ENCODE assay signal across 8 mouse cellular contexts in genomic region chr2:77519341-77519740, GRCm38 (mm10).
DNase-seq lines count a peak whose midpoint lies in the region; ATAC-seq and TF ChIP-seq lines count a peak whose summit lies in the region.

No protein-coding gene starts in this region.

- H3K36me3 ChIP-seq in lung, embryonic 14.5 days (ENCODE audit: insufficient read depth): no peaks in the 10 kb centered on the region
- H3K36me3 ChIP-seq in erythroblast, embryonic 14.5 days (ENCODE audit: control insufficient read depth): no peaks in the 10 kb centered on the region
- H3K36me3 ChIP-seq in liver, embryonic 16.5 days (ENCODE audit: control insufficient read depth, insufficient read depth): no peaks in the 10 kb centered on the region
- no peaks in the 10 kb centered on the region for H3K36me3 ChIP-seq in stomach, embryonic 15.5 days

- H3K27ac ChIP-seq in lung, embryonic 14.5 days (ENCODE audit: low read depth): no peak overlapping the region
- H3K27ac ChIP-seq in liver, embryonic 16.5 days (ENCODE audit: low read length): peak overlapping the region; percentile 58
- no peak overlapping the region for H3K27ac ChIP-seq in stomach, embryonic 15.5 days

- peaks cover 2% of the 10 kb centered on the region; the same call in 1 of the 2 replicates for H3K4me1 ChIP-seq in lung, embryonic 14.5 days (ENCODE audit: insufficient read depth)
- peaks cover 52% of the 10 kb centered on the region for H3K4me1 ChIP-seq in erythroblast, embryonic 14.5 days (ENCODE audit: control insufficient read depth)
- peaks cover 39% of the 10 kb centered on the region for H3K4me1 ChIP-seq in liver, embryonic 16.5 days (ENCODE audit: control insufficient read depth, low read depth, low read length)
- peaks cover 3% of the 10 kb centered on the region; the same call in 1 of the 2 replicates for H3K4me1 ChIP-seq in stomach, embryonic 15.5 days

- under 1% methylated on average over 14 of the region's 14 CpGs for WGBS in lung, embryonic 14.5 days
- WGBS in liver, embryonic 16.5 days (ENCODE audit: insufficient replicate concordance): under 1% methylated on average over 14 of the region's 14 CpGs
- WGBS in stomach, embryonic 15.5 days: under 1% methylated on average over 14 of the region's 14 CpGs

- H3K9ac ChIP-seq in lung, embryonic 14.5 days: peak overlapping the region; percentile 33
- H3K9ac ChIP-seq in liver, embryonic 16.5 days (ENCODE audit: low read depth, low read length): peak overlapping the region; percentile 46
- H3K9ac ChIP-seq in stomach, embryonic 15.5 days: no peak overlapping the region

- 0 out of 2 replicates have a peak, but pooled peaks have one; percentile 45 for ATAC-seq in lung, embryonic 14.5 days (ENCODE audit: insufficient read depth)
- ATAC-seq in liver, embryonic 16.5 days (ENCODE audit: low read depth): peak; percentile 51
- ATAC-seq in stomach, embryonic 15.5 days (ENCODE audit: insufficient read depth, low FRiP score, low read depth): peak; percentile 67; the same call in 1 of the 2 replicates
- ATAC-seq in inflammation-experienced regulatory T-cells, adult 6 months: no peak

- DNase-seq in lung, embryonic 14.5 days: peak; percentile 24
- no peak for DNase-seq in lung, adult 18-20 months
- DNase-seq in kidney, adult 18-20 months: peak; percentile 52
- no peak for DNase-seq in cerebellum, adult 11 months

- H3K4me3 ChIP-seq in lung, embryonic 14.5 days (ENCODE audit: low read depth, low read length): peak overlapping the region; percentile 34
- peak overlapping the region; percentile 61 for H3K4me3 ChIP-seq in erythroblast, embryonic 14.5 days (replicated peaks)
- H3K4me3 ChIP-seq in liver, embryonic 16.5 days (ENCODE audit: low read depth, low read length): peak overlapping the region; percentile 58
- H3K4me3 ChIP-seq in stomach, embryonic 15.5 days (replicated peaks): peak overlapping the region; percentile 41

- TF ChIP-seq CTCF in lung, embryonic 14.5 days (IDR thresholded peaks at IDR 0.05; ENCODE audit: low read depth): no peak

- no peaks in the 10 kb centered on the region for H3K27me3 ChIP-seq in lung, embryonic 14.5 days (ENCODE audit: insufficient read depth, low read length)
- no peaks in the 10 kb centered on the region for H3K27me3 ChIP-seq in erythroblast, embryonic 14.5 days (ENCODE audit: control insufficient read depth)
- no peaks in the 10 kb centered on the region for H3K27me3 ChIP-seq in liver, embryonic 16.5 days (ENCODE audit: control insufficient read depth, insufficient read depth, low read depth, low read length)
- H3K27me3 ChIP-seq in stomach, embryonic 15.5 days (replicated peaks): no peaks in the 10 kb centered on the region

- peak overlapping the region; percentile 67 for H3K4me2 ChIP-seq in lung, embryonic 14.5 days
- H3K4me2 ChIP-seq in liver, embryonic 16.5 days (ENCODE audit: low read depth, low read length): peak overlapping the region; percentile 56
- H3K4me2 ChIP-seq in stomach, embryonic 15.5 days: peak overlapping the region; percentile 65

- H3K9me3 ChIP-seq in lung, embryonic 14.5 days (ENCODE audit: low read depth, low read length): no peaks in the 10 kb centered on the region
- no peaks in the 10 kb centered on the region for H3K9me3 ChIP-seq in erythroblast, embryonic 14.5 days (ENCODE audit: control insufficient read depth, low read length)
- H3K9me3 ChIP-seq in liver, embryonic 16.5 days (replicated peaks; ENCODE audit: control insufficient read depth, low read length): no peaks in the 10 kb centered on the region
- H3K9me3 ChIP-seq in stomach, embryonic 15.5 days: no peaks in the 10 kb centered on the region

Comparison
In these comparisons a context has a peak if more than half of its experiments do, and no peak if none do; other contexts are left out.
1. DNase-seq: peak in lung, embryonic 14.5 days (single experiment) and kidney, adult 18-20 months (single experiment); none in lung, adult 18-20 months (0 of 2) and cerebellum, adult 11 months (single experiment).
2. Peak in every context shown above with its lines, with median percentiles within 50 percentile points of each other: H3K4me2 ChIP-seq and H3K4me3 ChIP-seq.